Mouse (Mus musculus): ENCODE data around the gene Prkag2. TPM values are rescaled to one million over a fixed set of nuclear protein-coding genes. Genes with fewer than 3 reads are reported as not detected.

Prkag2 gene
- polyA plus RNA-seq, 1 experiment from 2014 or later: 32.6 TPM

GRCm38 (mm10) chr5:25115216-25115615 lies 14.8 kb upstream of the Prkag2 start:
- no peaks in the 10 kb centered on the region for H3K27me3 ChIP-seq (ENCODE audit: control insufficient read depth, insufficient read depth, low read length)
- H3K27ac ChIP-seq (replicated peaks; ENCODE audit: low read depth, low read length): no peak overlapping the region
- H3K4me2 ChIP-seq (ENCODE audit: low read depth, severe bottlenecking): no peak overlapping the region
- WGBS: 61% methylated on average over 5 of the region's 5 CpGs
- H3K9ac ChIP-seq (ENCODE audit: low read length): no peak overlapping the region
- DNase-seq (ENCODE audit: low spot score) (no peak), ATAC-seq (ENCODE audit: insufficient number of reproducible peaks, low FRiP score, low TSS enrichment, low read depth) (no peak)
- H3K4me3 ChIP-seq (ENCODE audit: low read depth, low read length): no peak overlapping the region
- no peaks in the 10 kb centered on the region for H3K9me3 ChIP-seq (ENCODE audit: control insufficient read depth, low read length)
- no peaks in the 10 kb centered on the region for H3K36me3 ChIP-seq (ENCODE audit: control insufficient read depth, insufficient read depth, low read length)
- no peaks in the 10 kb centered on the region for H3K4me1 ChIP-seq (ENCODE audit: control insufficient read depth, insufficient read depth, low read length)

GRCm38 (mm10) chr5:25114110-25114509 lies 13.7 kb upstream of the Prkag2 start:
- H3K4me1 ChIP-seq (ENCODE audit: control insufficient read depth, insufficient read depth, low read length): no peaks in the 10 kb centered on the region
- ATAC-seq (ENCODE audit: insufficient number of reproducible peaks, low FRiP score, low TSS enrichment, low read depth) (no peak), DNase-seq (ENCODE audit: low spot score) (no peak)
- no peaks in the 10 kb centered on the region for H3K27me3 ChIP-seq (ENCODE audit: control insufficient read depth, insufficient read depth, low read length)
- no peaks in the 10 kb centered on the region for H3K36me3 ChIP-seq (ENCODE audit: control insufficient read depth, insufficient read depth, low read length)
- H3K9me3 ChIP-seq (ENCODE audit: control insufficient read depth, low read length): no peaks in the 10 kb centered on the region
- H3K27ac ChIP-seq (replicated peaks; ENCODE audit: low read depth, low read length): no peak overlapping the region
- no peak overlapping the region for H3K9ac ChIP-seq (ENCODE audit: low read length)
- H3K4me3 ChIP-seq (ENCODE audit: low read depth, low read length): no peak overlapping the region
- no peak overlapping the region for H3K4me2 ChIP-seq (ENCODE audit: low read depth, severe bottlenecking)

GRCm38 (mm10) chr5:25110314-25110713 lies 9.9 kb upstream of the Prkag2 start:
- no peak overlapping the region for H3K27ac ChIP-seq (replicated peaks; ENCODE audit: low read depth, low read length)
- no peaks in the 10 kb centered on the region for H3K27me3 ChIP-seq (ENCODE audit: control insufficient read depth, insufficient read depth, low read length)
- H3K4me1 ChIP-seq (ENCODE audit: control insufficient read depth, insufficient read depth, low read length): no peaks in the 10 kb centered on the region
- H3K4me2 ChIP-seq (ENCODE audit: low read depth, severe bottlenecking): no peak overlapping the region
- no peak for ATAC-seq (ENCODE audit: insufficient number of reproducible peaks, low FRiP score, low TSS enrichment, low read depth)
- H3K9me3 ChIP-seq (ENCODE audit: control insufficient read depth, low read length): no peaks in the 10 kb centered on the region
- H3K36me3 ChIP-seq (ENCODE audit: control insufficient read depth, insufficient read depth, low read length): no peaks in the 10 kb centered on the region
- WGBS: 74% methylated on average over 3 of the region's 3 CpGs
- no peak for DNase-seq (ENCODE audit: low spot score)
- H3K4me3 ChIP-seq (ENCODE audit: low read depth, low read length): no peak overlapping the region
- no peak overlapping the region for H3K9ac ChIP-seq (ENCODE audit: low read length)

GRCm38 (mm10) chr5:25105748-25106147 lies 5.3 kb upstream of the Prkag2 start:
- ATAC-seq (ENCODE audit: insufficient number of reproducible peaks, low FRiP score, low TSS enrichment, low read depth) (no peak), DNase-seq (ENCODE audit: low spot score) (no peak)
- H3K4me2 ChIP-seq (ENCODE audit: low read depth, severe bottlenecking): no peak overlapping the region
- H3K27ac ChIP-seq (replicated peaks; ENCODE audit: low read depth, low read length): no peak overlapping the region
- peaks cover 8% of the 10 kb centered on the region for H3K27me3 ChIP-seq (ENCODE audit: control insufficient read depth, insufficient read depth, low read length)
- 0 out of 2 replicates have a peak, but pooled peaks cover 2% of the 10 kb centered on the region for H3K4me1 ChIP-seq (ENCODE audit: control insufficient read depth, insufficient read depth, low read length)
- H3K4me3 ChIP-seq (ENCODE audit: low read depth, low read length): no peak overlapping the region
- H3K36me3 ChIP-seq (ENCODE audit: control insufficient read depth, insufficient read depth, low read length): no peaks in the 10 kb centered on the region
- H3K9me3 ChIP-seq (ENCODE audit: control insufficient read depth, low read length): no peaks in the 10 kb centered on the region
- H3K9ac ChIP-seq (ENCODE audit: low read length): no peak overlapping the region

GRCm38 (mm10) chr5:25101126-25101523 lies 683 bp upstream of the Prkag2 start:
- peak; percentile 50; the same call in 1 of the 2 replicates for ATAC-seq (ENCODE audit: insufficient number of reproducible peaks, low FRiP score, low TSS enrichment, low read depth)
- DNase-seq (ENCODE audit: low spot score): no peak
- H3K27me3 ChIP-seq (ENCODE audit: control insufficient read depth, insufficient read depth, low read length): peaks cover 36% of the 10 kb centered on the region

GRCm38 (mm10) chr5:25100157-25100515 lies 306 bp downstream of the Prkag2 start:
- ATAC-seq (ENCODE audit: insufficient number of reproducible peaks, low FRiP score, low TSS enrichment, low read depth): no peak
- under 1% methylated on average over 26 of the region's 26 CpGs for WGBS

More at GRCm38 (mm10) chr5:25101126-25101523, 683 bp upstream of the Prkag2 start:
- Histone ChIP-seq H3K36me3 (ENCODE audit: control insufficient read depth, insufficient read depth, low read length) (no peaks in the 10 kb centered on the region), H3K4me1 (ENCODE audit: control insufficient read depth, insufficient read depth, low read length) (peaks cover 7% of the 10 kb centered on the region; the same call in 1 of the 2 replicates), H3K4me3 (ENCODE audit: low read depth, low read length) (peak overlapping the region; percentile 53), H3K4me2 (ENCODE audit: low read depth, severe bottlenecking) (peak overlapping the region; percentile 97), H3K27ac (replicated peaks; ENCODE audit: low read depth, low read length) (no peak overlapping the region), H3K9me3 (ENCODE audit: control insufficient read depth, low read length) (no peaks in the 10 kb centered on the region), H3K9ac (ENCODE audit: low read length) (0 out of 2 replicates have a peak overlapping the region, but pooled peaks have one; percentile 42)
- under 1% methylated on average over 25 of the region's 25 CpGs for WGBS

GRCm38 (mm10) chr5:25099367-25100156 lies 880 bp downstream of the Prkag2 start:
- Histone ChIP-seq H3K4me3 (ENCODE audit: low read depth, low read length) (peak overlapping the region; percentile 53), H3K9me3 (ENCODE audit: control insufficient read depth, low read length) (no peaks in the 10 kb centered on the region), H3K4me2 (ENCODE audit: low read depth, severe bottlenecking) (peak overlapping the region; percentile 97), H3K27me3 (ENCODE audit: control insufficient read depth, insufficient read depth, low read length) (peaks cover 36% of the 10 kb centered on the region), H3K36me3 (ENCODE audit: control insufficient read depth, insufficient read depth, low read length) (no peaks in the 10 kb centered on the region), H3K27ac (replicated peaks; ENCODE audit: low read depth, low read length) (no peak overlapping the region), H3K4me1 (ENCODE audit: control insufficient read depth, insufficient read depth, low read length) (peaks cover 7% of the 10 kb centered on the region; the same call in 1 of the 2 replicates), H3K9ac (ENCODE audit: low read length) (peak overlapping the region; percentile 13; the same call in 1 of the 2 replicates)
- peak; percentile 37; the same call in 1 of the 2 replicates for ATAC-seq (ENCODE audit: insufficient number of reproducible peaks, low FRiP score, low TSS enrichment, low read depth)
- no peak for DNase-seq (ENCODE audit: low spot score)
- WGBS: under 1% methylated on average over 45 of the region's 45 CpGs

More at GRCm38 (mm10) chr5:25100157-25100515, 306 bp downstream of the Prkag2 start:
- H3K4me2 ChIP-seq (ENCODE audit: low read depth, severe bottlenecking): peak overlapping the region; percentile 97
- no peak overlapping the region for H3K27ac ChIP-seq (replicated peaks; ENCODE audit: low read depth, low read length)
- peaks cover 36% of the 10 kb centered on the region for H3K27me3 ChIP-seq (ENCODE audit: control insufficient read depth, insufficient read depth, low read length)
- H3K4me1 ChIP-seq (ENCODE audit: control insufficient read depth, insufficient read depth, low read length): peaks cover 7% of the 10 kb centered on the region; the same call in 1 of the 2 replicates
- H3K4me3 ChIP-seq (ENCODE audit: low read depth, low read length): peak overlapping the region; percentile 53
- no peaks in the 10 kb centered on the region for H3K36me3 ChIP-seq (ENCODE audit: control insufficient read depth, insufficient read depth, low read length)
- H3K9me3 ChIP-seq (ENCODE audit: control insufficient read depth, low read length): no peaks in the 10 kb centered on the region
- H3K9ac ChIP-seq (ENCODE audit: low read length): peak overlapping the region; percentile 19; the same call in 1 of the 2 replicates
- peak; percentile 55 for DNase-seq (ENCODE audit: low spot score)

- no peak overlapping the region for H3K27ac ChIP-seq (replicated peaks; ENCODE audit: low read depth, low read length)
- peaks cover 36% of the 10 kb centered on the region for H3K27me3 ChIP-seq (ENCODE audit: control insufficient read depth, insufficient read depth, low read length)
- no peak overlapping the region for H3K4me3 ChIP-seq (ENCODE audit: low read depth, low read length)
- no peaks in the 10 kb centered on the region for H3K9me3 ChIP-seq (ENCODE audit: control insufficient read depth, low read length)
- 71% methylated on average over 3 of the region's 3 CpGs for WGBS
- H3K4me1 ChIP-seq (ENCODE audit: control insufficient read depth, insufficient read depth, low read length): peaks cover 7% of the 10 kb centered on the region; the same call in 1 of the 2 replicates
- H3K36me3 ChIP-seq (ENCODE audit: control insufficient read depth, insufficient read depth, low read length): no peaks in the 10 kb centered on the region
- no peak overlapping the region for H3K9ac ChIP-seq (ENCODE audit: low read length)
- DNase-seq (ENCODE audit: low spot score) (no peak), ATAC-seq (ENCODE audit: insufficient number of reproducible peaks, low FRiP score, low TSS enrichment, low read depth) (no peak)
- no peak overlapping the region for H3K4me2 ChIP-seq (ENCODE audit: low read depth, severe bottlenecking)
Observed at GRCm38 (mm10) chr5:25097891-25098290, 2.6 kb downstream of the Prkag2 start.

All from limb, embryonic 11.5 days (tissue).